Mouse (Mus musculus) hindbrain, embryonic 15.5 days (tissue): ENCODE results near the gene Syt2. TPM values are rescaled to one million over a fixed set of nuclear protein-coding genes. Genes with fewer than 3 reads are reported as not detected.

ENCODE experiments used
- ATAC-seq: fragments of 200-750 bp; cut with Nextera tagmentation; 2 replicates; pipeline ENCODE4 v1.8.0; 2017; ENCODE audit warnings: low read depth, moderate number of reproducible peaks, moderate TSS enrichment; ENCODE audit not compliant: low FRiP score
- H3K27ac ChIP-seq: fragments of 300-500 bp; sonication (generic); replicated peaks from 2 replicates; pipeline ENCODE4 v1.5.1; 2015; ENCODE audit warnings: mild to moderate bottlenecking, inconsistent platforms
- H3K27me3 ChIP-seq: fragments of 300-500 bp; sonication (generic); 2 replicates; pipeline ENCODE4 v1.6.1; 2015; ENCODE audit warnings: control low read depth, inconsistent platforms
- H3K36me3 ChIP-seq: fragments of 300-500 bp; sonication (generic); 2 replicates; pipeline ENCODE4 v1.6.1; 2015; ENCODE audit warnings: control low read depth, inconsistent platforms
- H3K4me1 ChIP-seq: fragments of 300-500 bp; sonication (generic); replicated peaks from 2 replicates; pipeline ENCODE4 v1.6.1; 2015; ENCODE audit warnings: control low read depth, inconsistent platforms
- H3K4me2 ChIP-seq: fragments of 300-500 bp; sonication (generic); 2 replicates; pipeline ENCODE4 v1.6.1; 2015; ENCODE audit warnings: moderate library complexity, mild to moderate bottlenecking, inconsistent platforms
- H3K4me3 ChIP-seq: fragments of 300-500 bp; sonication (generic); 2 replicates; pipeline ENCODE4 v1.5.1; 2015; ENCODE audit warnings: mild to moderate bottlenecking, inconsistent platforms
- H3K9ac ChIP-seq: fragments of 300-500 bp; sonication (generic); 2 replicates; pipeline ENCODE4 v1.6.1; 2015; ENCODE audit warnings: inconsistent platforms
- H3K9me3 ChIP-seq: fragments of 300-500 bp; sonication (generic); 2 replicates; pipeline ENCODE4 v1.6.1; 2016; ENCODE audit warnings: control low read depth, inconsistent platforms
- WGBS: fragments of 180-500 bp; shearing (Covaris S2); methylation state at CpG from one replicate; pipeline ENCODE4 v1.1.7; 2015; 5-methylcytosine and 5-hydroxymethylcytosine counted together
- polyA plus RNA-seq: library from polyadenylated mRNA; unstranded; fragments of >200 nt; fragmentation: Nextera tagmentation; extraction: Ambion mirVana; gene quantifications from 2 replicates; pipeline ENCODE4 v1.2.1, GENCODE M21; 2015

Syt2 gene
- polyA plus RNA-seq, 1 experiment from 2014 or later, result 10.7 TPM

DNA sequence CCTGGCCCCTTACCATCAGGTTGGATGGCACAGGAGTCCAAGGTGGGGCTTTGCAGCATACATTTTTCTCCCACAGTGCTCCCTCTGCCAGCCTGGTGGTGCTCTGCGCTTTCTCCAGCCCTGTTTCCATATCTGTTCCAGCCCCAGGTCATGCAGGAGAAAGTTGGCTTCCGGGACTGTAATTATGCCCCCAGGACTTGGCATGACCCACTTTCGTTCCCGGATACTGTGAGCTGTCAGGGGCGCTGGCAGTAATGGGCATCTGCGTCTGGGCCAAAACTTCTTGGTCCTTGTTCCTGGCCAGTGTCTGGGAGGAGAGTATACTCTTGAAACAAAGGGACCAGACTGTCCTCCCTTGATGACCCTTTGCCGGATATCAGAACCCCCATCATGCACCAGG lies 76.4 kb downstream of the Syt2 start:
- 64% methylated on average over 7 of the region's 7 CpGs for WGBS
- no peak overlapping the region for H3K27ac ChIP-seq
- H3K36me3 ChIP-seq, result no peaks in the 10 kb centered on the region
- H3K4me3 ChIP-seq, result no peak overlapping the region
- no peak for ATAC-seq
- H3K4me1 ChIP-seq, result peaks cover 11% of the 10 kb centered on the region
- no peaks in the 10 kb centered on the region for H3K9me3 ChIP-seq
- H3K9ac ChIP-seq, result no peak overlapping the region
- no peak overlapping the region for H3K4me2 ChIP-seq
- no peaks in the 10 kb centered on the region for H3K27me3 ChIP-seq

DNA sequence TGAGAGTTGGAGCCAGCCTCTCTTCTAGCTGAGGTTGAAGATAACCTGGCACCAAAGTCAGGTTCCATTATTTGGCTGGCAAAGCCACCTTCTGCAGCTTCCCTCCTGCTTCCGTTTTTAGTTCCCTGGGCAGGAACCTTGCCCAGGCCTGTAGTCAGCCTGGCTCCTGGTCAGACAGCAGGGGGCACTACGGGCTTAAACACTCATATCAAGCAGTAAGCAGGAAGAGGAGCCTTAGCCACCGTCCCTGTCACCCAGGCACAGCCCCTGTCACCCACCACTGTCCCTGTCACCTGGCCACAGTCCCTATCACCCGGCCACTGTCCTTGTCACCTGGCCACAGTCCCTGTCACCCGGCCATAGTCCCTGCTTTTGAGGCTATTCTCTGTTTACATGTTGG lies 78.8 kb downstream of the Syt2 start:
- no peak for ATAC-seq
- no peak overlapping the region for H3K4me3 ChIP-seq
- no peak overlapping the region for H3K27ac ChIP-seq
- WGBS, result 57% methylated on average over 5 of the region's 5 CpGs
- peaks cover 8% of the 10 kb centered on the region; the same call in 1 of the 2 replicates for H3K4me1 ChIP-seq
- no peaks in the 10 kb centered on the region for H3K36me3 ChIP-seq
- H3K27me3 ChIP-seq, result no peaks in the 10 kb centered on the region
- no peak overlapping the region for H3K4me2 ChIP-seq
- H3K9ac ChIP-seq, result no peak overlapping the region
- no peaks in the 10 kb centered on the region for H3K9me3 ChIP-seq

DNA sequence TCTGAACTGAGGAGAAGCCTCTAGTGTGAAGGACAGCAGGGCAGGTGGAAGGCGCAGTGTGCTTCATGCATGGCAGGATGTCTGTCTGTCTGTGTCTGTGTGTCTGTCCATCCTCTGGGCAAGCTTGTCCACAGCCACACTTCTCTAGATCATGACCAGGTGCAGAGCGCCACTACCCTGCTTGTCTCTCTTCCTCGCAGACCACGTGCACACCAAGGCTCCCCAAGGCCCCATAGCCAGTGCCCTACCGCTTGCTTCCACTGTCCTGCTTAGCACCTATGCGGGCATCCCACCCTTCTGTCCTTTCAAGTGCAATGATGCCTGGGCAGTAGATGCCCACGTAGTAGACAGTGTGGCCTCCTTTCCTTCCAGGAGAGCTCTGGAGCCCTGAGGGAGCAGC lies 80.0 kb downstream of the Syt2 start:
- Histone ChIP-seq H3K27me3 (no peaks in the 10 kb centered on the region), H3K4me1 (peaks cover 8% of the 10 kb centered on the region; the same call in 1 of the 2 replicates), H3K4me2 (no peak overlapping the region), H3K4me3 (no peak overlapping the region), H3K36me3 (no peaks in the 10 kb centered on the region), H3K27ac (no peak overlapping the region), H3K9me3 (no peaks in the 10 kb centered on the region), H3K9ac (no peak overlapping the region)
- no peak for ATAC-seq
- 88% methylated on average over 7 of the region's 7 CpGs for WGBS

DNA sequence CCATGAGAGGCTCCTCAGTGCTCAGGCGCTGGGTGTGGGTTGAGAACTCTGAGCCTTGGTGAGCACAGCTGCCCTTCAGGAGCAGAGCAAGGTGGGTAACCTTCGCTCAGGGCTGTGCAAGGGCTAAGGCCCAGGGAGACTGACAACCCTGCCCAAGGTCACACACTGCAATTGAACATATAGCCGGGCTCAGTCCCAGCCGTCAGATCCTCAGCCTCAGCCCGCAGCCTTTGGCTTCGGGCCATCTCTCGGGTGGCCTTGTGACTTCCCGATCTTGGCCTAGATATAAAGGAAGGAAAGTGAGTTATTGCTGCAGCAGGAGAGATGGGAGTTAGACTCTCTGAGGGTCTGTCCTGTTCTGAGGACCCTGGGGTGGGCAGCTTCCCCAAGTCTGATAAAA lies 80.8 kb downstream of the Syt2 start:
- ATAC-seq, result no peak

DNA sequence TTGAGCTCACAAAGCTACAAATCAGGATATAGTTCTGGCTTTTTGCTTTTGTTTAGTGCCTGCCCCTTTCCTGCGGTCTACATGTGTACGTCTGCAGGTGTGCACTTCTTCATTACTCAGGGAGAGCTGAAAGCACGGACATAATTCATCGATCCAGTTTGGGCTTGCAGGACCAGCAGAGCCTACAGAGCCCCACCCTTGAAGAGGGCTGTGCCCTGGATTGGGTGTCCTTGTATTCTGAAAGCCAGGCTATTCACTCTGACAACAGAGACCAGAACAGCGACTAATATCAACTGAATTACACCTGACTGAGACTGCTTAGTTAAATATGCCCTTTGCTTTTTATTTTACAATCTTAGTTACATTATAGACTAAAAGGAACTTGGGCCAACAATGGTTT lies 87.2 kb downstream of the Syt2 start:
- Histone ChIP-seq H3K9ac (no peak overlapping the region), H3K4me3 (no peak overlapping the region), H3K9me3 (no peaks in the 10 kb centered on the region), H3K27me3 (no peaks in the 10 kb centered on the region), H3K27ac (no peak overlapping the region), H3K4me1 (peaks cover 4% of the 10 kb centered on the region; the same call in 1 of the 2 replicates), H3K4me2 (no peak overlapping the region), H3K36me3 (no peaks in the 10 kb centered on the region)
- WGBS, result 92% methylated on average over 5 of the region's 5 CpGs
- no peak for ATAC-seq

More for the DNA sequence above, 80.8 kb downstream of the Syt2 start:
- Histone ChIP-seq H3K27ac (no peak overlapping the region), H3K4me2 (no peak overlapping the region), H3K4me3 (no peak overlapping the region), H3K36me3 (no peaks in the 10 kb centered on the region), H3K4me1 (peaks cover 8% of the 10 kb centered on the region; the same call in 1 of the 2 replicates), H3K9ac (no peak overlapping the region), H3K27me3 (no peaks in the 10 kb centered on the region), H3K9me3 (no peaks in the 10 kb centered on the region)
- WGBS, result 65% methylated on average over 8 of the region's 8 CpGs

DNA sequence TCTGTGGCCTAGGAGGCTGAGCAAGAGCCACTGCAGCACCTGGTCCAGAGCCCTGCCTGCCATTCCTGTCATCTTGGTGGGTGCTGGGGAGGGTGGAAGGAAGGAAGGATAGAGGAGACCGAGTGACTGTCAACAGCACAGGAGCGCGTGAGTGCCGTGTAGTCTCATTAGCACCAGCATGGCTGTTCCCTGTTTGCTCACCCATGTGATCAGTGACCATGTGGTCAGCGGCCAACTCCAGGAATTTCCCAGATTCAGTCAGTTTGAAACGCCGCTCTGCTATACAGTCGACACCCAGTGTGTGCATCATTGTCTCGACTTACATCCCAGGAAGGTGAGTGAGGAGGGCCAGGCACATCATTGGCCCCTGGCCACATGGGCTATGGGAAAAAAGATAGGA lies 91.0 kb downstream of the Syt2 start:
- Histone ChIP-seq H3K4me3 (no peak overlapping the region), H3K27me3 (no peaks in the 10 kb centered on the region), H3K36me3 (no peaks in the 10 kb centered on the region), H3K9me3 (no peaks in the 10 kb centered on the region), H3K27ac (no peak overlapping the region), H3K4me1 (no peaks in the 10 kb centered on the region), H3K4me2 (peak overlapping the region; percentile 23), H3K9ac (no peak overlapping the region)
- WGBS, result 63% methylated on average over 9 of the region's 9 CpGs
- ATAC-seq, result 0 out of 2 replicates have a peak, but pooled peaks have one; percentile 27

GRCm38 (mm10) chr1:134741433-134741832 lies 95.0 kb downstream of the Syt2 start:
- H3K9me3 ChIP-seq, result no peaks in the 10 kb centered on the region
- 85% methylated on average over 6 of the region's 6 CpGs for WGBS
- H3K4me2 ChIP-seq, result no peak overlapping the region
- no peak for ATAC-seq
- no peak overlapping the region for H3K4me3 ChIP-seq
- H3K27me3 ChIP-seq, result no peaks in the 10 kb centered on the region
- H3K27ac ChIP-seq, result no peak overlapping the region
- no peak overlapping the region for H3K9ac ChIP-seq
- no peaks in the 10 kb centered on the region for H3K36me3 ChIP-seq
- H3K4me1 ChIP-seq, result no peaks in the 10 kb centered on the region

DNA sequence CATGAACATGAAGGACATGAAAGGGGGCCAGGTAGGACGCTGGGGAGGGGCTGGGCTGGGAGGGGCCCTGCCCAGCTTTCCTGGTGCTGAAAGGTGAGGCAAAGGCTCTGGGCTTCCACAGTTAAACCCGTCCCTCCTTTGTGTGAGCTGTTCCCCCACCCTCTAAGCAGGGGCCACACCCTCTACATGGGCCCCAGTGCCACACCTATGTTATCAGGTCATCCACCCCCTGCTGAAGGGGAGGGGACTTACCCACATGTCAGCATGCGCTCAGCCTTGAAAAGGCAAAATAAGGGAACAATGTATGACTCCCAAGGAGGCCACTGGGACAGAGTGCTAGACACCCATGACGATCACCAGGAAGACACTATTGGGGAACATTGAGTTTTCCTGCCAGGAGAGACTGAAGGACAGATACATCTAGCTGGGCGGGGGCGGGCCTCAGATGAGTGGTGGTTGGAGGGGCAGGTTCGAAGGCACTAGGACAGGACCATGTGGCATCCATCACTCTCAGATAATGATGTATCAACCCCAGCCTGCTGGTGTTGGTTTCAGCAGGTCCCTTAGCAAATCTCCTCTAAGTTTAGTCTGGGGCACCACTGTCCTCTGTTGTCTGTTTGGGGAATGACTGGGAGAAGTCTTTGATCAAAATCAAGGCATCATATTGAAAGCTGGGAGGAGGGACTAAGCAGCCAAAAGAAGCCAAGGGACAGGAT lies 95.6 kb downstream of the Syt2 start:
- Histone ChIP-seq H3K27ac (no peak overlapping the region), H3K36me3 (no peaks in the 10 kb centered on the region), H3K27me3 (no peaks in the 10 kb centered on the region), H3K4me1 (no peaks in the 10 kb centered on the region), H3K4me2 (no peak overlapping the region), H3K4me3 (no peak overlapping the region), H3K9ac (no peak overlapping the region), H3K9me3 (no peaks in the 10 kb centered on the region)
- WGBS, result 84% methylated on average over 7 of the region's 7 CpGs
- no peak for ATAC-seq

DNA sequence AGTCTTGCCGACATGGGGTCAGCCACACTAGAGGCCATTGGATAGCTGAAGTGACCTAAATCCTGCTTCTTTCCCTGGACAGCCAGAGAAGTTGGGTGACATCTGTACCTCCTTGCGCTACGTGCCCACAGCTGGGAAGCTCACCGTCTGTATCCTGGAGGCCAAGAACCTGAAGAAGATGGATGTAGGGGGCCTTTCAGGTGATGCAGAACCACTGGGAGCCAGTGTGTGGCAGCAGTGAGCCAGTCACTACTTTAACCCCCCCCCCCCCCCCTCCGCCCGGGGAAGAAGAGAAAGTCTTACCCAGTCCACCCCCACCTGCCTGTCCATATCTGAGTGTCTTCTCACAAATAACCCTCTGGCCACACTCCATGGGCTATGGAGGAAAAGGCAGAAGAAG lies 99.2 kb downstream of the Syt2 start:
- H3K36me3 ChIP-seq, result no peaks in the 10 kb centered on the region
- H3K9me3 ChIP-seq, result no peaks in the 10 kb centered on the region
- ATAC-seq, result no peak
- no peak overlapping the region for H3K4me3 ChIP-seq
- H3K9ac ChIP-seq, result no peak overlapping the region
- no peak overlapping the region for H3K27ac ChIP-seq
- no peak overlapping the region for H3K4me2 ChIP-seq
- peaks cover 3% of the 10 kb centered on the region; the same call in 1 of the 2 replicates for H3K4me1 ChIP-seq
- no peaks in the 10 kb centered on the region for H3K27me3 ChIP-seq
- 57% methylated on average over 5 of the region's 6 CpGs for WGBS

- no peak overlapping the region for H3K4me3 ChIP-seq
- H3K27ac ChIP-seq, result no peak overlapping the region
- 22% methylated on average over 23 of the region's 23 CpGs for WGBS
- H3K36me3 ChIP-seq, result no peaks in the 10 kb centered on the region
- no peaks in the 10 kb centered on the region for H3K27me3 ChIP-seq
- H3K9me3 ChIP-seq, result no peaks in the 10 kb centered on the region
- ATAC-seq, result no peak
- H3K4me2 ChIP-seq, result no peak overlapping the region
- H3K9ac ChIP-seq, result no peak overlapping the region
- peaks cover 3% of the 10 kb centered on the region; the same call in 1 of the 2 replicates for H3K4me1 ChIP-seq
These were observed 101.0 kb downstream of the Syt2 start for GRCm38 (mm10) chr1:134747236-134748174.

DNA sequence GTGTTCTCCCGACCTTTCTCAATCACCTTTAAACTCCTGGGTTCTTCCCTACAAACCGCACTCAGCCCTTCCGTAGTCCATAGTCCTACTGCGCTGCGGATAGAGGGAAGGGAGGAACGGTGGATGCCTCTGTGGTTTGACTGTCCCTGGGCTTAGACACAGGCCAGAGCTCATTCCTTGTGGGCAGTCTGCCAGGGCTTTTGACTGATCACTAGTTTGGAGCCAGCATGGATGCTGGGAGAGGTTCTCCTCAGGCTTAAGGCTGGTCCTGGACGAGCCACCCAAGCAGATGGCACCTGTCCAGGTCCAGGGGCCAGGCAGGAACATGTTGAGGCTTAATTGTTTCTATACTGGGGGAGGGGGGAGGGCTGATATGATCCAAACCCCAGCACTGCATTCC lies 103.4 kb downstream of the Syt2 start:
- peaks cover 11% of the 10 kb centered on the region for H3K4me1 ChIP-seq
- H3K36me3 ChIP-seq, result no peaks in the 10 kb centered on the region
- H3K4me3 ChIP-seq, result no peak overlapping the region
- H3K27me3 ChIP-seq, result no peaks in the 10 kb centered on the region
- no peak overlapping the region for H3K9ac ChIP-seq
- no peak overlapping the region for H3K4me2 ChIP-seq
- WGBS, result 73% methylated on average over 7 of the region's 7 CpGs
- H3K9me3 ChIP-seq, result no peaks in the 10 kb centered on the region
- ATAC-seq, result no peak
- no peak overlapping the region for H3K27ac ChIP-seq

GRCm38 (mm10) chr1:134752447-134752846 lies 106.0 kb downstream of the Syt2 start:
- no peak overlapping the region for H3K9ac ChIP-seq
- WGBS, result 87% methylated on average over 5 of the region's 5 CpGs

More at GRCm38 (mm10) chr1:134752447-134752846, 106.0 kb downstream of the Syt2 start:
- no peak for ATAC-seq
- H3K4me1 ChIP-seq, result peaks cover 29% of the 10 kb centered on the region
- H3K27ac ChIP-seq, result no peak overlapping the region
- H3K36me3 ChIP-seq, result no peaks in the 10 kb centered on the region
- H3K9me3 ChIP-seq, result no peaks in the 10 kb centered on the region
- H3K4me3 ChIP-seq, result no peak overlapping the region
- no peaks in the 10 kb centered on the region for H3K27me3 ChIP-seq
- H3K4me2 ChIP-seq, result no peak overlapping the region
